Mouse (Mus musculus) liver, embryonic 11.5 days (tissue): ENCODE data around the gene Olfr714. TPM values are rescaled to one million over a fixed set of nuclear protein-coding genes. Genes with fewer than 3 reads are reported as not detected.

Experiments
- polyA plus RNA-seq: library from polyadenylated mRNA; unstranded; fragments of >200 nt; fragmentation: Nextera tagmentation; extraction: Ambion mirVana; gene quantifications from 2 replicates; pipeline ENCODE4 v1.2.1, GENCODE M21; 2014

Olfr714 gene
- polyA plus RNA-seq, 1 experiment from 2014 or later = not detected

Other genes starting within 250 kb of the Olfr714 start
- gene Olfr702, start 237.1 kb upstream of the Olfr714 start, polyA plus RNA-seq = not detected in 2 replicates
- gene Olfr703, start 227.6 kb upstream of the Olfr714 start, polyA plus RNA-seq = not detected in 2 replicates
- not detected in 2 replicates for gene Olfr704, start 207.8 kb upstream of the Olfr714 start, polyA plus RNA-seq
- gene Olfr705, start 194.1 kb upstream of the Olfr714 start, polyA plus RNA-seq = not detected in 2 replicates
- not detected in 2 replicates for gene Olfr706, start 182.8 kb upstream of the Olfr714 start, polyA plus RNA-seq
- not detected in 2 replicates for gene Olfr707, start 169.7 kb upstream of the Olfr714 start, polyA plus RNA-seq
- gene Olfr1532-ps1, start 163.0 kb upstream of the Olfr714 start, polyA plus RNA-seq = not detected in 2 replicates
- not detected in 2 replicates for gene Olfr709-ps1, start 138.8 kb upstream of the Olfr714 start, polyA plus RNA-seq
- not detected in 2 replicates for gene Olfr710, start 122.7 kb upstream of the Olfr714 start, polyA plus RNA-seq
- gene Olfr6, start 107.0 kb upstream of the Olfr714 start, polyA plus RNA-seq = not detected in 2 replicates
- not detected in 2 replicates for gene Olfr711, start 95.5 kb upstream of the Olfr714 start, polyA plus RNA-seq
- gene Olfr2, start 64.9 kb upstream of the Olfr714 start, polyA plus RNA-seq = not detected in 2 replicates
- gene Olfr713, start 39.8 kb upstream of the Olfr714 start, polyA plus RNA-seq = not detected in 2 replicates
- gene Olfr17, start 22.2 kb downstream of the Olfr714 start, polyA plus RNA-seq = not detected in 2 replicates
- not detected in 2 replicates for gene Olfr715b, start 39.4 kb downstream of the Olfr714 start, polyA plus RNA-seq
- gene Olfr715, start 60.1 kb downstream of the Olfr714 start, polyA plus RNA-seq = not detected in 2 replicates
- gene Olfr716, start 67.3 kb downstream of the Olfr714 start, polyA plus RNA-seq = not detected in 2 replicates
- gene Nlrp14, start 96.0 kb downstream of the Olfr714 start, polyA plus RNA-seq = not detected in 2 replicates
- gene Rbmxl2, start 138.5 kb downstream of the Olfr714 start, polyA plus RNA-seq = not detected in 2 replicates